Mouse (Mus musculus): ENCODE data around the gene Dnah1. TPM values are rescaled to one million over a fixed set of nuclear protein-coding genes. Genes with fewer than 3 reads are reported as not detected.

Dnah1 gene
- total and polyA plus RNA-seq, 3 experiments = 0.04 to 0.11 TPM; not detected in 1

DNA sequence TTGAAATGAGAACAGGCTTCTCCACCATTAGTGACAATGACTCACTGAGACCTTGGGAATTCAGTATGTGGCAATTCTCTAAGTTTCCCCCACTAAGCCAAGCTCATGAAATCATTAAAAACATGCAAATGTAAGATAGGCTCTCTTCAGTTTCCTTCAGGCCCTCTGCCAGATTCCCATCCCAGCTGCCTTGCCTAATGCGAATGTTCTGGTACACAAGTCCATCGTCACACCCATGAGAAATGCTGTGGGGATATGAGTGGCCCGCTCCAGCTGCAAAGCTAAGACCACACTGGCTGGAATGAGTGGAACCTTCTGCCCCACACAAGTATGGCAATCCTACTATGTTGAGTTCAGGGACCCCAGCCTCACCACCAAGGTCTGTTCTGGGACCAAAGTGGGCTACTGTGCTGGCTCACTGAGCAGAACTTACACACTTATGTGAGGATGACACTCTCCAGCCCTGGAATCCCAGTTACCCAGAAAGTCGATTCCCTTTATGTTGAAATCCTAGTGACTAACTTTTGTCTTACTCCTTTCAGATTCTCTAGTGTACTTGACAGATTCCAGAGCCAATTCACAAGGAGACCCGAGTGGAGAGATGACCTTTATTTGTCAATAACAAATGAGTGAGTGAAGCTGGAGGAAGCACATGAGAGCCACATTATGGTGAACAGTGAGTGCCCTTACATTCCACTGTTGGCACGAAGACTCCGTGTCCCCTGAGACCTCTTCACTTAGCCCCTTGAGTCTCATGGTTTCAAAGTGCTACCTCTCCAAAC, 86.4 kb downstream of the Dnah1 start:
- Histone ChIP-seq H3K79me2 (ENCODE audit: control insufficient read depth, insufficient read depth, low read length, poor library complexity) (no peaks in the 10 kb centered on the region), H3K9ac (ENCODE audit: control insufficient read depth, low read depth, low read length, poor library complexity, severe bottlenecking) (no peak overlapping the region), H3K9me3 (replicated peaks; ENCODE audit: insufficient read depth, low read length) (no peaks in the 10 kb centered on the region), H3K27ac (ENCODE audit: control insufficient read depth, low read depth, low read length) (no peak overlapping the region), H3K36me3 (ENCODE audit: control insufficient read depth in 1 of 2, insufficient read depth in 2 of 2, low read length in 2 of 2) (no peaks in the 10 kb centered on the region), H3K4me3 (ENCODE audit: control insufficient read depth in 1 of 2, insufficient read depth in 1 of 2, low read depth in 2 of 2, low read length in 2 of 2) (no peak overlapping the region), H3K27me3 (ENCODE audit: control insufficient read depth in 1 of 2, insufficient read depth in 2 of 2, low read length in 2 of 2) (peaks cover 0 to 1% of the 10 kb centered on the region in 2 experiments; a peak in 2 of 4 replicates), H3K4me1 (ENCODE audit: control insufficient read depth in 1 of 2, insufficient read depth in 2 of 2, low read length in 2 of 2) (no peaks in the 10 kb centered on the region)
- TF ChIP-seq ELF1 (IDR thresholded peaks at IDR 0.05; ENCODE audit: low read depth, low read length) = no peak
- no peak for TF ChIP-seq ZKSCAN1 (IDR thresholded peaks at IDR 0.05; ENCODE audit: low read depth, low read length)
- TF ChIP-seq BHLHE40 (IDR thresholded peaks at IDR 0.05; ENCODE audit: borderline replicate concordance, low read depth, low read length) = no peak
- no peak for TF ChIP-seq SMC3 (IDR thresholded peaks at IDR 0.05; ENCODE audit: low read depth, low read length)
- no peak for DNase-seq (ENCODE audit: low read depth, low spot score)

DNA sequence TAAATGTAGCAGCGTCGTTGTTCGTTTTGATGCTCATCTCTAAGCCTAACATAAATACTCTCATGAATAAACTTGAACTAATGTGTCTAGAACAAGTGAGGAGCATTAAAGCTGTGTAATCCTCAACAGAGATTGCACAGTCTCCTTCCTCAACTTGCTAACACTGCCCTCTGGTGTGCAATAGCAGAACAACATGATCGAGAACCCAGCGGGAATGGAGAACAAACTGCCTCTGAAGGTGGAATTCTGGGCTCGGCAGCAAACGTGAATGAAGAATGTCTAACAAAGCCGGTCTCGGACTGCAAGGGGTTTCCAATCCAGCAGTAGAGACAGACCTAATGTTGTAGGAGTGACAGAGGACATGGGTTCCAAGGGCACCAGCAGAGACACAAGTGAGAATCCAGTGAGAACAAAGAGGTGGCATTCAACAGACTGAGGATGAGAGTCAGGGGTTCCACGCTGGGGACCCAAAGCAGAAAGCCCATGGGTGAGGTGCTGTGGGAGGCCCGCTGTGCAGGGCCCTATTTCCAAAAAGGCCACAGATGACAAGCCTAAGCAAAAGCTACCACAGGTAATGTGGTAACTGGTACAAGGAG, 89.6 kb downstream of the Dnah1 start:
- Histone ChIP-seq H3K4me3 (ENCODE audit: control insufficient read depth in 1 of 2, insufficient read depth in 1 of 2, low read depth in 2 of 2, low read length in 2 of 2) (peak overlapping the region; percentile 4 to 42; a peak in 2 of 4 replicates), H3K36me3 (ENCODE audit: control insufficient read depth in 1 of 2, insufficient read depth in 2 of 2, low read length in 2 of 2) (no peaks in the 10 kb centered on the region), H3K9ac (ENCODE audit: control insufficient read depth, low read depth, low read length, poor library complexity, severe bottlenecking) (peak overlapping the region; percentile 33), H3K4me1 (ENCODE audit: control insufficient read depth in 1 of 2, insufficient read depth in 2 of 2, low read length in 2 of 2) (no peaks in the 10 kb centered on the region), H3K79me2 (ENCODE audit: control insufficient read depth, insufficient read depth, low read length, poor library complexity) (no peaks in the 10 kb centered on the region), H3K27ac (ENCODE audit: control insufficient read depth, low read depth, low read length) (no peak overlapping the region), H3K27me3 (ENCODE audit: control insufficient read depth in 1 of 2, insufficient read depth in 2 of 2, low read length in 2 of 2) (peaks cover 4 to 5% of the 10 kb centered on the region in 2 experiments), H3K9me3 (replicated peaks; ENCODE audit: insufficient read depth, low read length) (no peaks in the 10 kb centered on the region)
- peak; percentile 71 for TF ChIP-seq RCOR1 (IDR thresholded peaks at IDR 0.05; ENCODE audit: low read depth, low read length)
- TF ChIP-seq SMC3 (IDR thresholded peaks at IDR 0.05; ENCODE audit: low read depth, low read length) = peak; percentile 84
- 0 out of 2 replicates have a peak, but pooled peaks have one; percentile 34 for TF ChIP-seq ZC3H11A (IDR thresholded peaks at IDR 0.05; ENCODE audit: low read depth, low read length)
- peak; percentile 74 for TF ChIP-seq RAD21 (IDR thresholded peaks at IDR 0.05; ENCODE audit: low read depth, low read length)
- TF ChIP-seq CTCF (IDR thresholded peaks at IDR 0.05 in 2 of 3, conservative IDR thresholded peaks at IDR 0.05 in 1 of 3; ENCODE audit: control insufficient read depth in 1 of 3, insufficient read depth in 1 of 3, low read depth in 2 of 3, low read length in 3 of 3, poor library complexity in 1 of 3, severe bottlenecking in 1 of 3) = peak; percentile 63 to 90 (median 88)
- no peak for TF ChIP-seq MXI1 (IDR thresholded peaks at IDR 0.05; ENCODE audit: low read depth, low read length)
- peak; percentile 78 for DNase-seq (ENCODE audit: low read depth, low spot score)

DNA sequence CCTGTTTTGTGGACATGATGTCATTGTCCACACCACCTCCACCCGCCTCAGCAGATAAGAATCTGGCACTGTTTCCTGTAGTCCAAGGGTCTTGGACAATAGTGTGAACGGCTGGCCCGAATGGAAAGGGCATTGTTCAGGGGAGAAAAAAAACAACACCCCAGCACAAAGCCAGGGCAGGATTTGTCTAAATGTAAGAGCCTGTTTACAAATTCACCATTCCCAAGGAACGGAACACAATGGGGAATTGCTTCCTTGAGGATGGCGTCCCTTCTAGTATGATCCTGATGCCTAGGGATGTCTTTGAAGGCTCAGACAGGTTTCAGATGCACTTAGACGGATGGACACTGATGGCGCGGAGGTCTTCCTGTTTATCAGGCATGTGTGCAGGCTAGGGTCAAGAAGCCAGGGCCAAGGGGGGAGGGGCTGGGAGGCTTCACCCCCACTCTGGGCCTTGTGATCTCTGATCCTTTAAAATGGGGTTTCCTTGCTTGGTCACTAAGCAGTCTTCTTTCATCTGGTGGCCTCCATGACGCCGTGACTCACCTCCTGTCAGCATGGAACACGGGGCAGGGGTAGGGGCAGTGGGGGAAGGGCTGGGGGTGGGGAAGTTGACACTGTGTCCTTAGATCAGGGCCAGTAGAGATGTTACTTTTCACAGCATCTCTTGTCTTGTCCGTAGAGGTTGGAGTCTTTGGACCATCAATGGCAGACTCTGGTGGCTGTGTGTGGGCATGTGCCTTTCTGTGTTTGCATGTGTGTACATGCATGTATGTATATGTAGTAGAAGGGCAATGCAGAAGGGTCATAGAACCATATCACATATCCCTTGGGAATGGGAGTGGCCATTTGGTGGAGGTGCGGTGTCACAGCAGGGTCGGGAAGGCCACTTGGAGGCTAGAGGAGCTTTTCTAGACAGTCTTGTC, 90.4 kb downstream of the Dnah1 start:
- H3K27me3 ChIP-seq (ENCODE audit: control insufficient read depth in 1 of 2, insufficient read depth in 2 of 2, low read length in 2 of 2) = peaks cover 4 to 5% of the 10 kb centered on the region in 2 experiments
- TF ChIP-seq HCFC1 (IDR thresholded peaks at IDR 0.05; ENCODE audit: low read depth, low read length) = no peak
- TF ChIP-seq JUND (IDR thresholded peaks at IDR 0.05; ENCODE audit: low read depth, low read length) = no peak
- TF ChIP-seq USF1 (IDR thresholded peaks at IDR 0.05; ENCODE audit: low read depth, low read length) = no peak
- no peak for TF ChIP-seq TBP (IDR thresholded peaks at IDR 0.05; ENCODE audit: low read depth, low read length)
- TF ChIP-seq USF2 (IDR thresholded peaks at IDR 0.05; ENCODE audit: borderline replicate concordance in 1 of 2, insufficient read depth in 1 of 2, low read depth in 1 of 2, low read length in 2 of 2) = no peak
- H3K27ac ChIP-seq (ENCODE audit: control insufficient read depth, low read depth, low read length) = no peak overlapping the region
- H3K79me2 ChIP-seq (ENCODE audit: control insufficient read depth, insufficient read depth, low read length, poor library complexity) = no peaks in the 10 kb centered on the region
- DNase-seq (ENCODE audit: low read depth, low spot score) = no peak
- H3K9me3 ChIP-seq (replicated peaks; ENCODE audit: insufficient read depth, low read length) = no peaks in the 10 kb centered on the region
- H3K4me1 ChIP-seq (ENCODE audit: control insufficient read depth in 1 of 2, insufficient read depth in 2 of 2, low read length in 2 of 2) = no peaks in the 10 kb centered on the region
- H3K9ac ChIP-seq (ENCODE audit: control insufficient read depth, low read depth, low read length, poor library complexity, severe bottlenecking) = no peak overlapping the region
- no peak overlapping the region for H3K4me3 ChIP-seq (ENCODE audit: control insufficient read depth in 1 of 2, insufficient read depth in 1 of 2, low read depth in 2 of 2, low read length in 2 of 2)
- no peaks in the 10 kb centered on the region for H3K36me3 ChIP-seq (ENCODE audit: control insufficient read depth in 1 of 2, insufficient read depth in 2 of 2, low read length in 2 of 2)
